Mouse (Mus musculus) heart, embryonic 10.5 days (tissue): ENCODE results near the gene Kif2c. TPM values are rescaled to one million over a fixed set of nuclear protein-coding genes. Genes with fewer than 3 reads are reported as not detected.

ENCODE experiments used
- DNase-seq: peaks from one replicate; pipeline ENCODE4 v3.0.0-alpha.2; 2017; ENCODE audit warnings: low spot score
- H3K27ac ChIP-seq: fragments of 300-500 bp; sonication (generic); 2 replicates; pipeline ENCODE4 v1.5.1; 2016; ENCODE audit warnings: mild to moderate bottlenecking
- H3K27me3 ChIP-seq: fragments of 300-500 bp; sonication (generic); 2 replicates; pipeline ENCODE4 v1.6.1; 2016; ENCODE audit warnings: mild to moderate bottlenecking; ENCODE audit not compliant: poor library complexity, insufficient read depth, severe bottlenecking
- H3K36me3 ChIP-seq: fragments of 300-500 bp; sonication (generic); 2 replicates; pipeline ENCODE4 v1.6.1; 2016; ENCODE audit warnings: mild to moderate bottlenecking, moderate library complexity
- H3K4me1 ChIP-seq: fragments of 300-500 bp; sonication (generic); 2 replicates; pipeline ENCODE4 v1.6.1; 2016; ENCODE audit warnings: mild to moderate bottlenecking
- H3K4me3 ChIP-seq: fragments of 300-500 bp; sonication (generic); 2 replicates; pipeline ENCODE4 v1.5.1; 2016; ENCODE audit warnings: mild to moderate bottlenecking, moderate library complexity
- H3K9me3 ChIP-seq: fragments of 300-500 bp; sonication (generic); 2 replicates; pipeline ENCODE4 v1.6.1; 2016; ENCODE audit warnings: mild to moderate bottlenecking, moderate library complexity
- WGBS: fragments of 180-500 bp; shearing (Covaris S2); methylation state at CpG from one replicate; pipeline ENCODE4 v1.1.7; 2016; 5-methylcytosine and 5-hydroxymethylcytosine counted together
- polyA plus RNA-seq: library from polyadenylated mRNA; unstranded; fragments of >200 nt; fragmentation: Nextera tagmentation; extraction: Ambion mirVana; gene quantifications from 2 replicates; pipeline ENCODE4 v1.2.1, GENCODE M21; 2016

Kif2c gene
- 55.1 and 68.7 TPM in 2 replicates for polyA plus RNA-seq

DNA sequence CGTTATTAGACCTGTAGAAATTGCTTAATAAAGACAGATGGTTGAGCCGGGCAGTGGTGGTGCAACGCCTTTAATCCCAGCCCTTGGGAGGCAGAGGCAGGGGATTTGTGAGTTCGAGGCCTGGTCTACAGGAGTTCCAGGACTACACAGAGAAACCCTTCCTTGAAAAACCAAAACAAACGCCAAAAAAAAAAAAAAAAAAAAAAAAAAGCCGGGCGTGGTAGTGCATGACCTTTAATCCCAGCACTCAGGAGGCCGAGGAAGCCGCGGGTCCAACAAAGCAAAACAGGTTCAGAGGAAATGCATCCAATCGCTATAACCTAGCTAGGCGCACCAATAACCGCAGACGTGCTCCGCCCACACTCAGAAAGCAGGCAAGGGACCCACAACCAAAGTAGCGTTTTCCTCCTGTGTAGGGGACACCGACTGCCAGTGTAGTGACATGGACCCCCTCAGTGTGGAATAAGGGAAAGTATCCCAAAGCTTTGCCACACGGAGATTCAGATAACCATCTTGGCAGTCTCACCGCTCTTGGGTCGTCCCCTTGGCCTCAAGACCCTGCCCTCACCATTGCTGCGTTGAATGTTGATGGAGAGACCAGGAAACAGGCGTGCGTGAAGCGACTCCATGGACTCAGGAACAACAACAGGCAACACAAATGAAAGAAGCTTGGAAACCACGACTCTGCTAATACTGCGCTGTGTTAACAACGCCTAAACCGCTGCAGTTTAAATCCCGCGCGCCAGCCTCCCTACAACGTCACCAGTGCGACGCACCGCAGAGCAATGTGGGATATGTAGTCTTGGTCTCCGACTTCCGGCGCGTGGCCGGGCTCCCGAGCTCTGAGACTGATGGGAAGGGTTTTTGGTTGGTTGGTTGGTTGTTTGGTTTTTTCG lies at the start of gene Kif2c:
Kif2c (minus strand) TSS at position 777 of the 896 bp plus-strand sequence.
- no peaks in the 10 kb centered on the region for H3K9me3 ChIP-seq
- H3K27ac ChIP-seq: peak within 1 kb of the TSS; percentile 90
- DNase-seq: peak; percentile 96
- no peaks in the 10 kb centered on the region for H3K27me3 ChIP-seq
- WGBS: 2% methylated on average over 42 of the region's 42 CpGs
- peak within 1 kb of the TSS; percentile 73 for H3K4me3 ChIP-seq
- peaks cover 30% of the 10 kb centered on the region for H3K36me3 ChIP-seq
- H3K4me1 ChIP-seq: peaks cover 8% of the 10 kb centered on the region; the same call in 1 of the 2 replicates

DNA sequence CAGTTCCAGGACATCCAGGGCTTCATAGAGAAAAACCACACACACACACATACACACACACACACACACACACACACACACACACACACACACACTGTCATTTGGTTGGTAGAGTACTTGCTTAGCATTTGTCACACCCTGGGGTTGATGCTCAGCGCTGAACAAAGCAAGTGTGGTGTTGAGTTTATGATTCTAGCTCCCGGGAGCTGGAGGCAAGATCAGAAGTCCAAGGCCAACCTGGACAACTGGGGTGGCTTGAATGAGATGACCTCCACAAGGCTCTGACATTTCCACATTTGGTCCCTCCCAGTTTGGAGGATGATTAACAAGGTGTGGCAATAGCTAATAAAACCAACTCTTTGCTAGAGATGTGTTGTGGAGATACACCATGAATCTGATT lies 48.8 kb upstream of the Kif2c start:
- no peak for DNase-seq
- Histone ChIP-seq H3K4me3 (no peak overlapping the region), H3K27me3 (peaks cover 21% of the 10 kb centered on the region; the same call in 1 of the 2 replicates), H3K9me3 (no peaks in the 10 kb centered on the region), H3K27ac (no peak overlapping the region), H3K36me3 (no peaks in the 10 kb centered on the region), H3K4me1 (peaks cover 6% of the 10 kb centered on the region; the same call in 1 of the 2 replicates)
- 85% methylated on average over 2 of the region's 2 CpGs for WGBS

DNA sequence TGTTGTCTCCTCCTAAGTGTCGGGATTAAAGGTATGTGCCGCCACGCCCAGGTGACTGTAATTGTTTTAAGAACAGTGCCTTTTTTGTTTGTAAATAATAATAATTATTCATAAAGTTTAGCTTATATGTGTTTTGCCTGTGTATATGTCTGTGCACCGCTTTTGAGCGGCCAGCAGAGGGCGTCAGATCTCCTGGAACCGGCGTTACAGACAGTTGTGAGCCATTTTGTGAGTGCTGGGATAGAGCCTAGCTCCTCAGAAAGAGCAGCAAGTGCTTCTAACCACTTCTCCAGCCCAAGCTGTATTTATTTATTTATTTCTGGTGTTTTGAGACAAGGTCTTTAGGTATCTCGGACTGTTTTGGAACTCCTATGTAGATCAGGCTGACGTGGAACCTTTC lies 47.9 kb upstream of the Kif2c start:
- H3K4me1 ChIP-seq: peaks cover 6% of the 10 kb centered on the region; the same call in 1 of the 2 replicates
- no peak overlapping the region for H3K4me3 ChIP-seq
- H3K27ac ChIP-seq: no peak overlapping the region
- H3K36me3 ChIP-seq: no peaks in the 10 kb centered on the region
- H3K27me3 ChIP-seq: peaks cover 21% of the 10 kb centered on the region; the same call in 1 of the 2 replicates
- no peak for DNase-seq
- WGBS: 44% methylated on average over 10 of the region's 10 CpGs
- H3K9me3 ChIP-seq: no peaks in the 10 kb centered on the region

DNA sequence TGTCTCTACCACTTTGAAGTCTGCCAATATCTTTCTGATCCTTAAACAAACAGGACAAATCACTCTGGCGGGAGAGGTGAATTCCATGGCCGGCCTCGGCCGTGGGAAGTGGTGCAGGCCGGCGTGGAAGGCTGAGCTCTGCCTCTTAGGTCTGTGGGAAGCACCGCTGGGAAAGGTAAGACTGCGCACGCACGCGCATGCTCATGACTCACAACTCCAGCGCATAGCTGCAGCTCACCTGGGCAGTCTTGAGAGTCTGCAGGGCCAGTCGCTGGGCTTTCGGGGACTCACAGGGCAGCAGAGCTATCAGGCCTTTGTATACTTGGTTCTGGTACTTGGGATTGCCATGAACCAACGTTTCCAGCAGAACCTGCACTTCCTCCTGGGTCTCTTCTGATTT lies 47.2 kb upstream of the Kif2c start:
- no peaks in the 10 kb centered on the region for H3K36me3 ChIP-seq
- WGBS: 49% methylated on average over 15 of the region's 15 CpGs
- DNase-seq: no peak
- no peak overlapping the region for H3K4me3 ChIP-seq
- H3K9me3 ChIP-seq: no peaks in the 10 kb centered on the region
- H3K27ac ChIP-seq: no peak overlapping the region
- H3K27me3 ChIP-seq: peaks cover 17% of the 10 kb centered on the region; the same call in 1 of the 2 replicates
- H3K4me1 ChIP-seq: peaks cover 6% of the 10 kb centered on the region; the same call in 1 of the 2 replicates

DNA sequence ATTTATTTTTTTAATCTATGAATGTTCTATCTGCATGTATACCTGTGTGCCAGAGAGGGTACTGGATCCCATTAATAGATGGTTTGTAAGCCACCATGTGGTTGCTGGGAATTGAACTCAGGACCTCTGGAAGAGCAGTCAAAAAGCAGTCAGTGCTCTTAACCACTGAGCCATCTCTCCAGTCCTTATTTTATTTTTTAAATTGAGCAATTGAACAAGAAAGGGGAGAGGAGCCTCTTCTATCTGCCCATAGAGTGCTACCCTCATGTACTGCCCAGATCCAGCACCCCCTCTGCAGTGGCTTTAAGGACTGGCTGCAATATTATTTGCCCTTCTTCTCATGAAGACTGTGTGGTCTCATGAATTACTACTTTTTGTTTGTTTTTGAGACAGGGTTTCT lies 42.8 kb upstream of the Kif2c start:
- Histone ChIP-seq H3K27ac (no peak overlapping the region), H3K27me3 (peaks cover 14% of the 10 kb centered on the region; the same call in 1 of the 2 replicates), H3K9me3 (no peaks in the 10 kb centered on the region), H3K4me3 (no peak overlapping the region), H3K4me1 (peaks cover 11% of the 10 kb centered on the region; the same call in 1 of the 2 replicates), H3K36me3 (no peaks in the 10 kb centered on the region)
- DNase-seq: no peak

DNA sequence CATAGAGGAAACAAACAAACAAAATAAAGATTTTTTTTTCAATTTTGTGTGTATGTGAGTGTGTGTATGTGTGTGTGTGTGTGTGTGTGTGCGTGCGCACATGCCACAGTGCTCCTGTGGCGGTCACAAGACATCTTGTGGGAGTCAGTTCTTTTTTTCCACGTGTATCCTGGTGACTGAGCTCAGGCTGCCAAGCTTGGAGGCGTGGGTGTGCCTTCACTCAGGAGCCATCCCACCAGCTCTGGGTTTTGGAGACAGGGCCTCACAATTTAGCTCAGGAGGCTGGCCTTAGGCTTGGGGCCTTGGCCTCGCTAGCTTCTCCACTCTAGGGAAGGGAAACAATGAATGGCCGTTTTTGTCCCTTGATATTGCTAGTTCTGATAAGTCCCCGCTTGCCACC lies 41.7 kb upstream of the Kif2c start:
- Histone ChIP-seq H3K4me1 (peaks cover 6% of the 10 kb centered on the region; the same call in 1 of the 2 replicates), H3K36me3 (no peaks in the 10 kb centered on the region), H3K27ac (0 out of 2 replicates have a peak overlapping the region, but pooled peaks have one; percentile 23), H3K27me3 (peaks cover 12% of the 10 kb centered on the region; the same call in 1 of the 2 replicates), H3K4me3 (no peak overlapping the region), H3K9me3 (no peaks in the 10 kb centered on the region)
- no peak for DNase-seq
- 68% methylated on average over 8 of the region's 8 CpGs for WGBS

DNA sequence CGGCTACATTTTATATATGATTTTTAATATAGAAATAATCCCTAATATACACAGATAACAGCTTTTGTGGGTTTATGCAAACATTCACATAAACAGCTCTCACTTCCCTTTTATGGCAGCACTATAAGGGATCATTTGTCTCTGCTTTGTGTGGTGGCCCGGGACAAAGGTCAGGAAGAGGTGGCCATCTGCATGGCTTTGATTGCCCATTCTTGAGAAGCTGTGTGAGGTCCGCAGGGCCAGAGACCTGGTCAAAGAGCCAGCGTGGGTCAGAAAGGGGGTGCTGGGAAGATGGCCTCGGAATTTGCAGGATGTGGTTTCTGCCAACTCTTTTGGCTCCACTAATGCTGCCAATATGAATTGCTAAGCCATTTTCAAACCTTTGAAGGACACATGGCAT lies 40.6 kb upstream of the Kif2c start:
- no peaks in the 10 kb centered on the region for H3K36me3 ChIP-seq
- H3K27ac ChIP-seq: no peak overlapping the region
- DNase-seq: no peak
- WGBS: 69% methylated on average over 5 of the region's 5 CpGs
- H3K27me3 ChIP-seq: peaks cover 1% of the 10 kb centered on the region; the same call in 1 of the 2 replicates
- H3K9me3 ChIP-seq: no peaks in the 10 kb centered on the region
- no peak overlapping the region for H3K4me3 ChIP-seq
- peaks cover 5% of the 10 kb centered on the region; the same call in 1 of the 2 replicates for H3K4me1 ChIP-seq

DNA sequence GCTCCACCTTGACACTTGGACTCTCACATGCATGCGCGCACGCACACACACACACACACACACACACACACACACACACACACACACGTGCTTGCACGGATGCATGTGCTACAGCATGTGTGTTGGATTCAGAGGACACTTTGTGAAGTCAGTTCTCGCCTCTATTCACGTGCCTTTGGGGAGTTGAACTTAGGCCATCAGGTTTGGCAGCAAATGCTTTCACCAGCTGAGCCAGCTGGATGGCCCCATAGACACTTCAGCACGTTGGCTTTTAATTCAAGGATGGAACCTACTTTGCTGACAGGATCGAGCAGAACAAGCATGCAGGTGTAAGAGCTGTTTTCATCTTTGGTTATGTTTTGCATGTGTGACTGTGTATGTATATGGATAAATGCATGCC lies 39.4 kb upstream of the Kif2c start:
- no peak overlapping the region for H3K27ac ChIP-seq
- 80% methylated on average over 9 of the region's 9 CpGs for WGBS
- no peaks in the 10 kb centered on the region for H3K27me3 ChIP-seq

DNA sequence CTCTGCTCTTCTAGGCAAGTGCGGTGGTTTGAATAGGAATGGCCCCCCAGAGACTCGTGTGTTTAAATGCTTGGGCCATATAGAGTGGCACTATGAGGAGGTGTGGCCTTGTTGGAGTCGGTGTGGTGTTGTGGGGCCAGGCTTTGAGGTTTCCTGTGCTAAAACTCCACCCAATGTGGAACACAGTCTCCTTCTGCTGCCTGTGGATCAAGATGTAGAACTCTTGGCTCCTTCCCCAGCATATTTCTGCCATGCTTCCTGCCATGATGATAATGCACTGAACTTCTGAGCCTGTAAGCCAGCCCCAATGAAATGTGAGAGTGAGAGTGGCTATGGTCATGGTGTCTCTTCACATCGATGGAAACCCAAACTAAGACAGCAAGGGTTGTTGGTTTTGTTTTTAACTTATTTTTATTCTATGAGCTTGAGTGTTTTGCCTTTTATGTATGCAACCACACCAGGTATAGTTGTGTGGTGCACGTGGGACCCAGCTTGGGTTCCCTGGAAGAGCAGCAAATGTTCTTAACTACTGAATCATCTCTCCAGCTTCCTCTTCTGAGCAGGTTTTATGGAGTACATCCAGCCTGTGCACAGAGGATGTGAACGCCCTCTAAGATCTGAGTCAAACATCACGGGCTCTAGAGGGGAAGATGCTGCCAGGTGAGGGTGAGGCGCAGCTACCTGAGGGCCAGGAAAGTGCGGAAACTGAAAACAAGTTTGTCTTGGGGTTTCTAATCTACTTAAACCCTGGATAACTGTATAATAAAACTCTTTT lies 38.5 kb upstream of the Kif2c start:
- no peak overlapping the region for H3K27ac ChIP-seq
- H3K9me3 ChIP-seq: no peaks in the 10 kb centered on the region
- 76% methylated on average over 9 of the region's 9 CpGs for WGBS
- H3K36me3 ChIP-seq: no peaks in the 10 kb centered on the region
- H3K27me3 ChIP-seq: no peaks in the 10 kb centered on the region
- no peak for DNase-seq
- peaks cover 5% of the 10 kb centered on the region; the same call in 1 of the 2 replicates for H3K4me1 ChIP-seq
- no peak overlapping the region for H3K4me3 ChIP-seq

More for the DNA sequence above, 39.4 kb upstream of the Kif2c start:
- H3K4me1 ChIP-seq: peaks cover 5% of the 10 kb centered on the region; the same call in 1 of the 2 replicates
- H3K4me3 ChIP-seq: no peak overlapping the region
- H3K9me3 ChIP-seq: no peaks in the 10 kb centered on the region
- DNase-seq: no peak
- H3K36me3 ChIP-seq: no peaks in the 10 kb centered on the region

DNA sequence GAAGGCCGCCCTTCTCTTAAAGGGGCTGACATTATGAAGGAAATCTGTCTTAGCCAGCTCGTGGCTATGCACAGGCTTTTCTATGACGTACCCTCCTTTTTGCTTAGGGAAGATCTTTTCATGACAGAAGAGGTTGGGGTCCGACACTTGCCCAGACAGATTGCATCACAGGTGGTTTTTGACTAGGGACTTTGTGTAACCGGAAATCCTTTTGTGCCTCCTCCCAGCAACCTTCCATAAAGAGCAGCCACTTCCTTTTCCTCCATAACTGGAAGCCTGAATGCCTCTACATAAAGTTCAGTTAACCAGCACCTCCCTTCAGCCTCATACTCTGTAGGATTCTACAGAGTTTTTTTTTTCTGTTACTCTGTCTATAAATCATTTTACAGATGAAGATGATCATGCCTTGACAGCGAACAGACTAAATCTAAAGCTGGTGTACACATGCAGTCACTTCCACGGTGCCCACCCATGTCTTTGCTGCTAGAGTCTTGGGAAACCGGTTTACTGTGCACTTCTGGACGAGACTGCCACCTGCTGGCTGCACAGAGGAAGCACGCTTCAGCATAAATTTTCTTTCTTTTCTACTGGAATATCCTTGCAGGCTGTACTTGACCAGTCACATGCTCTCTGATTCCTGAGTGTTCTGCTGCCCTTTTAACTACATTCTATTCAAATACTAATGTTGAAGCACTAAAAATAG lies 36.2 kb upstream of the Kif2c start:
- Histone ChIP-seq H3K9me3 (no peaks in the 10 kb centered on the region), H3K27me3 (0 out of 2 replicates have a peak, but pooled peaks cover 7% of the 10 kb centered on the region), H3K4me3 (no peak overlapping the region), H3K4me1 (0 out of 2 replicates have a peak, but pooled peaks cover 2% of the 10 kb centered on the region), H3K36me3 (no peaks in the 10 kb centered on the region), H3K27ac (no peak overlapping the region)
- peak; percentile 79 for DNase-seq
- 30% methylated on average over 10 of the region's 10 CpGs for WGBS

DNA sequence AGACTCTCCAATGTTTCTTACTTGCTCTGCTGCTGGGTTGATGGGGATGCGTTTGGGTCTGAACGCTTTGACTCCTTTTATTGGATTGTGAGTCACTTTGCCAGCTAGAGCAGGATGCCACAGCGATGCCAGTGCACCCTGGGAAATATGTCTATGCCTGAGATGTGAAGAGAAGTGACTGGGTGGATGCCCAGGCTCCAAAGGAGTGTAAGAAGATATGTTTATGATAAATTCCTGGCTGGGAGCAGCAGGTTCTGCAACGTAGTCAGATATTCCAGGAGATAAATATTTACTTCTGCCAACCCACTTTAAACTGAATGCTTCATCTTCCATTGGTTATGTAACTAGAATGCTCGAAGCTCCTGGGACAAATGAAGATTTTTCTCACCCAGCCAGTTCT lies 34.6 kb upstream of the Kif2c start:
- 70% methylated on average over 5 of the region's 5 CpGs for WGBS

DNA sequence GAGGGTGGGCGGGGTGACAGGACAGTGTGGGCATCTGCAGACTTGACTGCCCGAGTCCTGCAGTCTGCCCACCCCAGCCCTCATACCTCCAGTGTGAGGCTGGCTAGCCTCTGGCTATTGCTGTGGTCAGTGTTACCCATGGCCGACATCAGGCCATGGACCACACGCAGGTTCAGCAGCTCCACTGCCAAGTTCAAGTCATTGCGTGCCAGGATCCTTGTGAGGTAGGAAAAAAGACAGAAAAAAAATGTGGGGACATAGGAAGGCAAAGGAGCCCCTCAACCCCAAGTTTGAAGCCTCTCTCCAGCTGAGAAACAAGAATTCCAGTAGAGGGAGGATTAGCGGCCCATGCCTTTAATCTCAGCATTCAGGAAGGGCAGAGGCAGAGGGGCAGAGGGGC lies 31.8 kb upstream of the Kif2c start:
- H3K27me3 ChIP-seq: 0 out of 2 replicates have a peak, but pooled peaks cover 7% of the 10 kb centered on the region
- no peaks in the 10 kb centered on the region for H3K9me3 ChIP-seq
- H3K4me3 ChIP-seq: no peak overlapping the region
- H3K27ac ChIP-seq: peak overlapping the region; percentile 22; the same call in 1 of the 2 replicates
- 82% methylated on average over 6 of the region's 6 CpGs for WGBS
- H3K4me1 ChIP-seq: 0 out of 2 replicates have a peak, but pooled peaks cover 8% of the 10 kb centered on the region
- H3K36me3 ChIP-seq: no peaks in the 10 kb centered on the region
- no peak for DNase-seq

More for the DNA sequence above, 34.6 kb upstream of the Kif2c start:
- Histone ChIP-seq H3K4me3 (no peak overlapping the region), H3K4me1 (0 out of 2 replicates have a peak, but pooled peaks cover 8% of the 10 kb centered on the region), H3K27me3 (0 out of 2 replicates have a peak, but pooled peaks cover 7% of the 10 kb centered on the region), H3K36me3 (no peaks in the 10 kb centered on the region), H3K9me3 (no peaks in the 10 kb centered on the region), H3K27ac (no peak overlapping the region)
- no peak for DNase-seq
